Mouse (Mus musculus) heart, postnatal 0 days (tissue): Measurements from ENCODE around the gene Slc34a2. TPM values are rescaled to one million over a fixed set of nuclear protein-coding genes. Genes with fewer than 3 reads are reported as not detected.

Source experiments
- ATAC-seq: fragments of 200-750 bp; cut with Nextera tagmentation; 2 replicates; pipeline ENCODE4 v1.8.0; 2017; ENCODE audit warnings: low read depth, moderate number of reproducible peaks, moderate library complexity; ENCODE audit not compliant: insufficient read depth
- DNase-seq: peaks from one replicate; pipeline ENCODE4 v3.0.0-alpha.2; 2016; ENCODE audit warnings: low spot score
- H3K27ac ChIP-seq: fragments of 300-500 bp; sonication (generic); 2 replicates; pipeline ENCODE4 v1.5.1; 2014; ENCODE audit warnings: low read depth, mild to moderate bottlenecking
- H3K27me3 ChIP-seq: fragments of 300-500 bp; sonication (generic); 2 replicates; pipeline ENCODE4 v1.6.1; 2014; ENCODE audit warnings: low read length, mixed read lengths; ENCODE audit not compliant: control insufficient read depth, insufficient read depth
- H3K36me3 ChIP-seq: fragments of 300-500 bp; sonication (generic); replicated peaks from 2 replicates; pipeline ENCODE4 v1.6.1; 2014; ENCODE audit warnings: low read length, mixed read lengths; ENCODE audit not compliant: control insufficient read depth, insufficient read depth
- H3K4me1 ChIP-seq: fragments of 300-500 bp; sonication (generic); 2 replicates; pipeline ENCODE4 v1.6.1; 2014; ENCODE audit warnings: antibody characterized with exemption; ENCODE audit not compliant: control insufficient read depth, insufficient read depth
- H3K4me2 ChIP-seq: fragments of 300-500 bp; sonication (generic); 2 replicates; pipeline ENCODE4 v1.6.1; 2014; ENCODE audit warnings: low read depth, mild to moderate bottlenecking, low read length, moderate library complexity
- H3K4me3 ChIP-seq: fragments of 300-500 bp; sonication (generic); 2 replicates; pipeline ENCODE4 v1.5.1; 2014; ENCODE audit warnings: low read depth, low read length
- H3K9ac ChIP-seq: fragments of 300-500 bp; sonication (generic); replicated peaks from 2 replicates; pipeline ENCODE4 v1.6.1; 2014; ENCODE audit warnings: low read depth, low read length, mixed read lengths
- H3K9me3 ChIP-seq: fragments of 300-500 bp; sonication (generic); replicated peaks from 2 replicates; pipeline ENCODE4 v1.6.1; 2016; ENCODE audit warnings: low read length; ENCODE audit not compliant: control insufficient read depth
- CTCF ChIP-seq: IDR thresholded peaks from 2 replicates; pipeline ENCODE4 v1.5.1; 2016; ENCODE audit warnings: antibody characterized with exemption, control low read depth, low read depth
- EP300 ChIP-seq: IDR thresholded peaks from 2 replicates; pipeline ENCODE4 v1.6.1; 2016; ENCODE audit warnings: antibody characterized with exemption, low read depth
- WGBS: fragments of 180-500 bp; shearing (Covaris S2); extraction: QIAGEN DNeasy Blood & Tissue Kit; methylation state at CpG from one replicate; pipeline ENCODE4 v1.1.7; 2014; 5-methylcytosine and 5-hydroxymethylcytosine counted together
- polyA plus RNA-seq: library from polyadenylated mRNA; unstranded; fragments of >200 nt; fragmentation: Nextera tagmentation; extraction: Ambion mirVana; gene quantifications from 2 replicates; pipeline ENCODE4 v1.2.1, GENCODE M21; 2015
- total RNA-seq: library from RNA; depleted of rRNA; stranded (reverse); fragments of >200 nt; gene quantifications from 2 replicates; pipeline ENCODE4 v1.2.3, GENCODE M21; 2014; ENCODE audit warnings: low replicate concordance

Slc34a2 gene
- total and polyA plus RNA-seq, 2 experiments from 2014 or later, result 0.19 to 0.34 TPM

DNA sequence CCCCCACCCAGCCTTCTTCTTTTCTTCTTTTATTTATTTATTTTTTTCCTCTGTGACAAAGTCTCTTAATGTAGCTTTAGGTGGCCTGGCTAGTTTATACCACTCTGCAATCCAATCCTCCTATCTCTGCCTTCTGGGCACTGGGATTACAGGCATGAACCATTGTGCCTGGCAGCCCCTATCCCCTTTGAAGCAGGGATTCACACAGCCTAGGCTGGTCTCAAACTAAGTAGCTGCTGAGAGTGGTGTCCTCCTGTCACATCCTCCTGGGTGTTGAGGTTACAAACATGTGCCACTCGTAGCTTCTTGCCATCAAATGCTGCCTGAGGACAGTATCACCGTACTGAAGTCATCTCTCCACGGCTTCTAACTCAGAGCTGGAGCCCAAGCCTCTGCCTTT, 41.7 kb upstream of the Slc34a2 start:
- H3K4me3 ChIP-seq, result no peak overlapping the region
- H3K27ac ChIP-seq, result no peak overlapping the region
- ATAC-seq (no peak), DNase-seq (no peak)
- H3K27me3 ChIP-seq, result no peaks in the 10 kb centered on the region
- no peaks in the 10 kb centered on the region for H3K4me1 ChIP-seq
- no peak overlapping the region for H3K4me2 ChIP-seq
- H3K9ac ChIP-seq, result no peak overlapping the region
- TF ChIP-seq EP300, result no peak
- TF ChIP-seq CTCF, result no peak
- no peaks in the 10 kb centered on the region for H3K9me3 ChIP-seq
- no peaks in the 10 kb centered on the region for H3K36me3 ChIP-seq
- 61% methylated on average over 3 of the region's 3 CpGs for WGBS

DNA sequence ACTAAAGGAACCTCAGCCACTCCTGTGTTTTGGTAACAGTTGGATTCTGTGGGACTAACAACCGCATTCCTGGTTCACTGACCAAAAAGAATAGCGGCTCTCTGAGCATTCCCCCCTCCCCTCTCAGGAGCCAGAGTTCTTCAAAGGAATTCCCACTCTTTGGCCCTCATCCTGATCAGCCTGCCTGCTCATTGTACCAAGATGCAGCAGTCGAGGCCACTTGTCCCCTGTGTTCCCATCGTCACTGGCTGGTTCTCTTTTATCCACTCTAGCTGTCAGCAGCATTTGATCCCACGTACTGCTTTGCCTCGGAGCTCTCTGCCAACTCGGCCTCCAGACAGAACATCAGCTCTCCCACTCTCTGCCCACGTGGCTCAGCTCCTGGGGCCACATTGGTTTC, 41.3 kb upstream of the Slc34a2 start:
- no peak overlapping the region for H3K4me2 ChIP-seq
- no peaks in the 10 kb centered on the region for H3K36me3 ChIP-seq
- TF ChIP-seq CTCF, result no peak
- no peak for TF ChIP-seq EP300
- no peak overlapping the region for H3K4me3 ChIP-seq
- peak; percentile 16 for DNase-seq
- H3K27ac ChIP-seq, result no peak overlapping the region
- H3K27me3 ChIP-seq, result no peaks in the 10 kb centered on the region
- H3K4me1 ChIP-seq, result no peaks in the 10 kb centered on the region
- H3K9ac ChIP-seq, result no peak overlapping the region
- peak; percentile 62 for ATAC-seq
- H3K9me3 ChIP-seq, result no peaks in the 10 kb centered on the region
- WGBS, result 20% methylated on average over 8 of the region's 8 CpGs

DNA sequence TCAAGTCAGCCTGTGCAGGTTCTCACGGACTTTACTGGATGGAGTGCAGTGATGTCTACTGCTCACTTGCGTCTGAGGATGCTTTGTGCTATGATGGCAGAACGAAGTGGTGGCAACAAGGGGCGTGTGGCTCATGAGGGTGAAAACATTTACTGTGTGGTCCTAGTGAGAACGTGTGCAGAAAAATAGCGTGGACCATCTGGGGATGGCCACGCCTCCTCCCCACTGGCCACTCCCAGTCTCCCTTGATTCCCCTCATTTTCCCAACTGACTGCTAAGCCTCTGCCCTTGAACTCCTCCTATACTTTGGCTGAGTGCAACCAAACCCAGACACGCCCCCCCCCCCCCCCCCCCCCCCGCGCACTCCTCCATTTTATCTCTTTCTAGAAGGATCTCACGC, 40.8 kb upstream of the Slc34a2 start:
- Histone ChIP-seq H3K27me3 (no peaks in the 10 kb centered on the region), H3K9ac (no peak overlapping the region), H3K4me3 (no peak overlapping the region), H3K4me2 (no peak overlapping the region), H3K36me3 (no peaks in the 10 kb centered on the region), H3K27ac (no peak overlapping the region), H3K9me3 (no peaks in the 10 kb centered on the region), H3K4me1 (no peaks in the 10 kb centered on the region)
- DNase-seq, result no peak
- TF ChIP-seq CTCF, result no peak
- 0 out of 2 replicates have a peak, but pooled peaks have one; percentile 20 for ATAC-seq
- 67% methylated on average over 8 of the region's 11 CpGs for WGBS

DNA sequence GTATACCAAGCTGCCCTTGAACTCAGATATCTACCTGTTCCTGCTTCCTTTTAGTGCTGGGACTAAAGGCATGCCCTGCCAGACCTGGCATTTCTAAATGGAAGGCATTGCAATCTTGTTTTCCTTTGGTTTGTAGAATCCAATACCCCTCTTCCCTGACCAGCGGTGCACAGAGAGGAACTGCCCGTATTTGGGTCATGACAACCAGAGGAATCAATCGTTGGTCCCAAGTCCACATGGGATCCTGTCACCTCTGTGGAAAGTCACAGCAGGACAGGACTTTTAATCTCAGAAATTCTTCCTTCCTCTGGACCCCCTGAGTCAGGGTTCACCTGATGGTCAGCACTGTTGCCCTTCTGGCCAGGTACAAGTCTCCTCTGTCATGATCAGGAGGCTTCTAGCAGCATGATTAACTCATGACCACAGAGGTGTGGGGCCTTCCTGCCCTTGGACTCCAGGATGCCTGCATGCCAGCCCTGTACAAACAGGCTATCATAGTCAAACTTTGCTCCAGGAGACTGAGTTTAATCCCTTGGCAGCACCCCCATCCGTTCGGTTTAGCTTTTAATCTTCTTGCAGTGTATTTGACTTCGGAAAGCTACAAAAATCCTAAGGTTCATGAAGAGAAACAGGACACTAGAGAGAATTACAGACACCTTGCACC, 39.7 kb upstream of the Slc34a2 start:
- H3K27ac ChIP-seq, result no peak overlapping the region
- H3K4me1 ChIP-seq, result no peaks in the 10 kb centered on the region
- 84% methylated on average over 6 of the region's 6 CpGs for WGBS
- no peak overlapping the region for H3K9ac ChIP-seq
- no peaks in the 10 kb centered on the region for H3K9me3 ChIP-seq
- H3K27me3 ChIP-seq, result no peaks in the 10 kb centered on the region
- no peaks in the 10 kb centered on the region for H3K36me3 ChIP-seq
- no peak overlapping the region for H3K4me3 ChIP-seq
- DNase-seq, result no peak
- ATAC-seq, result no peak
- TF ChIP-seq EP300 (no peak), CTCF (no peak)
- no peak overlapping the region for H3K4me2 ChIP-seq

DNA sequence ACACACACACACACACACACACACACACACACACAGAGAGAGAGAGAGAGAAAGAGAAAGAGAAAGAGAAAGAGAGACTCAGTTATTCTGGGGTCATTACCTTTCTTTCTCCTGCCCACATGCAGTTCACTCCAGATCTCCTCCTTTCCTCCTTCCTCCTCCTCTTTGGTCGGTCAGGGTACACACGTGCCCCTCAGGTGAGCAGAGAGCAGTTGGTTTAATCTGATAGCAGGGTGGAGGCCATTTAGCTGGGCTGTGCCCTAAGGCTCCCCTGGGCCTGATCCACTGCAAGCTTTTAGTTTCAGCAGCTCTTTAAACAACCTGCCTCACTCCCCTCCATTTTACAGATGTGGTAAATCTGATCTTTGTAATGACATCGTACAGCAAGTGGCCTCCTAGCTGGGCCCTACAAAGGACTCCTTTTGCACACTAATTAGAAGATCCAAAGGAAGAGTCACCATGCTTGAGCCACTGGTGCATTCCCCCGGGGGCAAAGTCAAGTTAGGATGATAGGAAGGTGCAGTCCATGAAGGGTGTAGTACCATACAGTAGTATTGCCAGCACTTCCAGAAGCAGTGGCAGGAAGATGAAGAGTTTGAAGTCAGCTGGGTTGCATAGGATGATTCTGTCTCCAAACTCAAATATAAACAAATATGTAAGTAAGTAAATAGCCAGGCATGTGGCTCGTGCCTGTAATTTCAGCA, 37.6 kb upstream of the Slc34a2 start:
- ATAC-seq, result no peak
- DNase-seq, result no peak
- Histone ChIP-seq H3K9me3 (0 out of 2 replicates have a peak, but pooled peaks cover 5% of the 10 kb centered on the region), H3K4me2 (no peak overlapping the region), H3K27me3 (no peaks in the 10 kb centered on the region), H3K9ac (no peak overlapping the region), H3K36me3 (no peaks in the 10 kb centered on the region), H3K27ac (no peak overlapping the region), H3K4me1 (no peaks in the 10 kb centered on the region), H3K4me3 (no peak overlapping the region)
- 70% methylated on average over 5 of the region's 5 CpGs for WGBS
- TF ChIP-seq CTCF, result no peak
- no peak for TF ChIP-seq EP300
